Mouse (Mus musculus): ENCODE data around the gene Map4k2.

Gene Map4k2

GRCm38 (mm10) chr19:6315573-6315972, 25.4 kb upstream of the Map4k2 start:
- no peak for DNase-seq (ENCODE audit: low spot score)

- no peak for DNase-seq (ENCODE audit: low spot score)
Observed at GRCm38 (mm10) chr19:6318145-6318544, 22.8 kb upstream of the Map4k2 start.

GRCm38 (mm10) chr19:6321358-6321757, 19.6 kb upstream of the Map4k2 start:
- no peak for DNase-seq (ENCODE audit: low spot score)

- no peak for DNase-seq (ENCODE audit: low spot score)
Observed at GRCm38 (mm10) chr19:6321786-6322621, 18.9 kb upstream of the Map4k2 start.

GRCm38 (mm10) chr19:6324751-6325150, 16.2 kb upstream of the Map4k2 start:
- DNase-seq (ENCODE audit: low spot score), result no peak

GRCm38 (mm10) chr19:6331178-6331577, 9.8 kb upstream of the Map4k2 start:
- no peak for DNase-seq (ENCODE audit: low spot score)

GRCm38 (mm10) chr19:6331719-6332516, 9.0 kb upstream of the Map4k2 start:
- peak; percentile 74 for DNase-seq (ENCODE audit: low spot score)

GRCm38 (mm10) chr19:6333761-6334595, 7.0 kb upstream of the Map4k2 start:
- no peak for DNase-seq (ENCODE audit: low spot score)

- DNase-seq (ENCODE audit: low spot score), result peak; percentile 88
Observed at GRCm38 (mm10) chr19:6334673-6335457, 6.1 kb upstream of the Map4k2 start, which contains the start of gene Men1. Men1 (plus strand) TSS chr19:6334979.

GRCm38 (mm10) chr19:6335458-6335827, 5.5 kb upstream of the Map4k2 start:
- DNase-seq (ENCODE audit: low spot score), result no peak

GRCm38 (mm10) chr19:6336920-6337319, 4.0 kb upstream of the Map4k2 start:
- DNase-seq (ENCODE audit: low spot score), result no peak

- no peak for DNase-seq (ENCODE audit: low spot score)
Observed at GRCm38 (mm10) chr19:6338171-6338570, 2.8 kb upstream of the Map4k2 start.

GRCm38 (mm10) chr19:6338716-6339115, 2.2 kb upstream of the Map4k2 start:
- no peak for DNase-seq (ENCODE audit: low spot score)

GRCm38 (mm10) chr19:6339191-6339590, 1.7 kb upstream of the Map4k2 start:
- no peak for DNase-seq (ENCODE audit: low spot score)

GRCm38 (mm10) chr19:6339890-6340504, 938 bp upstream of the Map4k2 start:
- DNase-seq (ENCODE audit: low spot score), result peak; percentile 89

- peak; percentile 41 for DNase-seq (ENCODE audit: low spot score)
Observed at GRCm38 (mm10) chr19:6341453-6342077, 630 bp downstream of the Map4k2 start.

- DNase-seq (ENCODE audit: low spot score), result no peak
Observed at GRCm38 (mm10) chr19:6342276-6342933, 1.5 kb downstream of the Map4k2 start.

- no peak for DNase-seq (ENCODE audit: low spot score)
Observed at GRCm38 (mm10) chr19:6343066-6343925, 2.4 kb downstream of the Map4k2 start.

GRCm38 (mm10) chr19:6343996-6344395, 3.1 kb downstream of the Map4k2 start:
- no peak for DNase-seq (ENCODE audit: low spot score)
